Mouse (Mus musculus) erythroblast, embryonic 14.5 days (primary cell): ENCODE results near the gene Smok3c.
"Not testable (repeated sequence)": the region's sequence is repeated elsewhere in the genome, so short reads cannot be mapped to it uniquely, and the experiment has no call there.

Experiments used
- GATA1 ChIP-seq: IDR thresholded peaks from 2 replicates; pipeline ENCODE4 v1.6.1; 2012; ENCODE audit warnings: low read length, inconsistent platforms, mixed read lengths
- TAL1 ChIP-seq: IDR thresholded peaks from 3 replicates; pipeline ENCODE4 v1.6.1; 2012; ENCODE audit warnings: low read length, inconsistent platforms, mixed read lengths

DNA sequence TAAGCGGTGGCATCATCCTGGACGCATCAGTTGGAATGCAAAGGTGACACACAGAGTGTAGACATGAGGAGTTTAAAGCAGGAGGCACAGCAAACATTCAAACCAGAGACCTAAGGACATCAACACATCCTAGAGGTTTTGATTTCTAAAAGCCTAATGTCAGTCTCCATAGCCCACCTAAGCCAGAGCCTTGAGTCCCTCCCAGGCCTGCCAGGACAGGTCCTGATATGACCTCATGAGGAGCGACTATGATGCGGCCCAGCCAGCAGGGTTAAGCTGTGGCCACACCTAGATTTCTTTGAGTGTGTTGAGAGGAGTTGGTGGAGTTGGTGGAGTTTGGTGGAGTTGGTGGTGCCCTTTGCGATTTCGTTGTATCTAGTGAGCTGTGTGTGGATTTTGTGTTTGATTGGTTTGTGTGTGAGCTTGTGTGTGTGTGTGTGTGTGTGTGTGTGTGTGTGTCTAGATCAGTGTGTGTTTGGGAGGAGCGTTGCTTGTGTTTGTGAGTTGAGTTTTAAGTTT lies 32.0 kb upstream of the Smok3c start, which contains the start of the genes Smok3a and Smok3b:
- TF ChIP-seq GATA1, TAL1: not testable (repeated sequence)
